Mouse (Mus musculus) hindbrain, embryonic 12.5 days (tissue): ENCODE measurements at regions not wholly inside any gene's neighbourhood (a gene's known extent, or its start where the extent isn't known, plus 50 kb on each side); places are given as distances from the start of the nearest gene placed in this dataset.

Experiments
- ATAC-seq: fragments of 200-750 bp; cut with Nextera tagmentation; 2 replicates; pipeline ENCODE4 v1.8.0; 2017; ENCODE audit warnings: moderate TSS enrichment; ENCODE audit not compliant: low FRiP score
- H3K27ac ChIP-seq: fragments of 300-500 bp; sonication (generic); 2 replicates; pipeline ENCODE4 v1.5.1; 2016; ENCODE audit warnings: mild to moderate bottlenecking
- H3K27me3 ChIP-seq: fragments of 300-500 bp; sonication (generic); 2 replicates; pipeline ENCODE4 v1.6.1; 2016; ENCODE audit warnings: mild to moderate bottlenecking
- H3K36me3 ChIP-seq: fragments of 300-500 bp; sonication (generic); 2 replicates; pipeline ENCODE4 v1.6.1; 2016; ENCODE audit warnings: mild to moderate bottlenecking
- H3K4me1 ChIP-seq: fragments of 300-500 bp; sonication (generic); 2 replicates; pipeline ENCODE4 v1.6.1; 2016
- H3K4me2 ChIP-seq: fragments of 300-500 bp; sonication (generic); replicated peaks from 2 replicates; pipeline ENCODE4 v1.6.1; 2016; ENCODE audit warnings: mild to moderate bottlenecking
- H3K4me3 ChIP-seq: fragments of 300-500 bp; sonication (generic); 2 replicates; pipeline ENCODE4 v1.5.1; 2016; ENCODE audit warnings: mild to moderate bottlenecking
- H3K9ac ChIP-seq: fragments of 300-500 bp; sonication (generic); 2 replicates; pipeline ENCODE4 v1.6.1; 2016; ENCODE audit warnings: mild to moderate bottlenecking, moderate library complexity
- H3K9me3 ChIP-seq: fragments of 300-500 bp; sonication (generic); replicated peaks from 2 replicates; pipeline ENCODE4 v1.6.1; 2016; ENCODE audit warnings: mild to moderate bottlenecking
- WGBS: fragments of 180-500 bp; shearing (Covaris S2); methylation state at CpG from one replicate; pipeline ENCODE4 v1.1.7; 2016; 5-methylcytosine and 5-hydroxymethylcytosine counted together

- no peaks in the 10 kb centered on the region for H3K27me3 ChIP-seq
- no peak overlapping the region for H3K4me3 ChIP-seq
- H3K9ac ChIP-seq: no peak overlapping the region
- WGBS: 85% methylated on average over 2 of the region's 2 CpGs
- H3K27ac ChIP-seq: no peak overlapping the region
- no peak overlapping the region for H3K4me2 ChIP-seq
- no peaks in the 10 kb centered on the region for H3K9me3 ChIP-seq
- no peaks in the 10 kb centered on the region for H3K4me1 ChIP-seq
- ATAC-seq: no peak
- H3K36me3 ChIP-seq: no peaks in the 10 kb centered on the region
Measured at GRCm38 (mm10) chr1:125234747-125235146, 200.8 kb downstream of the Actr3 start.

GRCm38 (mm10) chr1:125223370-125223769, 212.2 kb downstream of the Actr3 start:
- Histone ChIP-seq H3K36me3 (no peaks in the 10 kb centered on the region), H3K4me3 (no peak overlapping the region), H3K4me2 (no peak overlapping the region), H3K9ac (no peak overlapping the region), H3K27ac (no peak overlapping the region), H3K4me1 (no peaks in the 10 kb centered on the region), H3K27me3 (no peaks in the 10 kb centered on the region), H3K9me3 (0 out of 2 replicates have a peak, but pooled peaks cover 12% of the 10 kb centered on the region)
- ATAC-seq: no peak
- whole genome bisulfite sequencing: 88% methylated on average over 10 of the region's 10 CpGs

GRCm38 (mm10) chr1:125216192-125216591, 219.3 kb downstream of the Actr3 start:
- Histone ChIP-seq H3K4me2 (no peak overlapping the region), H3K27ac (no peak overlapping the region), H3K4me3 (no peak overlapping the region), H3K9ac (no peak overlapping the region), H3K36me3 (no peaks in the 10 kb centered on the region), H3K27me3 (no peaks in the 10 kb centered on the region), H3K9me3 (0 out of 2 replicates have a peak, but pooled peaks cover 5% of the 10 kb centered on the region), H3K4me1 (no peaks in the 10 kb centered on the region)
- ATAC-seq: peak; percentile 68; the same call in 1 of the 2 replicates
- WGBS: 67% methylated on average over 6 of the region's 6 CpGs

GRCm38 (mm10) chr1:125187091-125187490, 248.4 kb downstream of the Actr3 start:
- H3K4me2 ChIP-seq: no peak overlapping the region
- no peaks in the 10 kb centered on the region for H3K4me1 ChIP-seq
- no peaks in the 10 kb centered on the region for H3K27me3 ChIP-seq
- no peaks in the 10 kb centered on the region for H3K36me3 ChIP-seq
- whole genome bisulfite sequencing: 88% methylated on average over 1 of the region's 1 CpGs
- no peak overlapping the region for H3K9ac ChIP-seq
- no peaks in the 10 kb centered on the region for H3K9me3 ChIP-seq
- no peak overlapping the region for H3K27ac ChIP-seq
- no peak overlapping the region for H3K4me3 ChIP-seq
- ATAC-seq: no peak

- no peaks in the 10 kb centered on the region for H3K27me3 ChIP-seq
- no peaks in the 10 kb centered on the region for H3K36me3 ChIP-seq
- no peak overlapping the region for H3K4me3 ChIP-seq
- no peaks in the 10 kb centered on the region for H3K4me1 ChIP-seq
- WGBS: 93% methylated on average over 15 of the region's 15 CpGs
- no peak for ATAC-seq
- no peak overlapping the region for H3K9ac ChIP-seq
- H3K4me2 ChIP-seq: no peak overlapping the region
- H3K27ac ChIP-seq: no peak overlapping the region
- H3K9me3 ChIP-seq: no peaks in the 10 kb centered on the region
Measured at GRCm38 (mm10) chr1:125176124-125176937, 259.2 kb downstream of the Actr3 start.

GRCm38 (mm10) chr1:125174725-125175124, 260.8 kb downstream of the Actr3 start:
- Histone ChIP-seq H3K9ac (no peak overlapping the region), H3K4me3 (no peak overlapping the region), H3K4me1 (no peaks in the 10 kb centered on the region), H3K27me3 (no peaks in the 10 kb centered on the region), H3K36me3 (no peaks in the 10 kb centered on the region), H3K9me3 (no peaks in the 10 kb centered on the region), H3K4me2 (no peak overlapping the region), H3K27ac (no peak overlapping the region)
- ATAC-seq: no peak
- 92% methylated on average over 13 of the region's 13 CpGs for WGBS

GRCm38 (mm10) chr1:125172474-125172873, 263.1 kb downstream of the Actr3 start:
- no peak overlapping the region for H3K4me3 ChIP-seq
- WGBS: 44% methylated on average over 1 of the region's 1 CpGs
- H3K9me3 ChIP-seq: no peaks in the 10 kb centered on the region
- H3K4me2 ChIP-seq: no peak overlapping the region
- H3K4me1 ChIP-seq: no peaks in the 10 kb centered on the region
- no peaks in the 10 kb centered on the region for H3K36me3 ChIP-seq
- no peak overlapping the region for H3K9ac ChIP-seq
- H3K27ac ChIP-seq: no peak overlapping the region
- no peak for ATAC-seq
- no peaks in the 10 kb centered on the region for H3K27me3 ChIP-seq

GRCm38 (mm10) chr1:125165226-125165625, 270.3 kb downstream of the Actr3 start:
- no peak for ATAC-seq
- Histone ChIP-seq H3K4me1 (no peaks in the 10 kb centered on the region), H3K9me3 (no peaks in the 10 kb centered on the region), H3K4me3 (no peak overlapping the region), H3K9ac (no peak overlapping the region), H3K4me2 (no peak overlapping the region), H3K27ac (no peak overlapping the region), H3K36me3 (no peaks in the 10 kb centered on the region), H3K27me3 (no peaks in the 10 kb centered on the region)
- WGBS: 85% methylated on average over 1 of the region's 1 CpGs

- no peak overlapping the region for H3K27ac ChIP-seq
- no peaks in the 10 kb centered on the region for H3K36me3 ChIP-seq
- WGBS: 81% methylated on average over 4 of the region's 4 CpGs
- no peak overlapping the region for H3K9ac ChIP-seq
- no peak for ATAC-seq
- H3K9me3 ChIP-seq: no peaks in the 10 kb centered on the region
- no peaks in the 10 kb centered on the region for H3K4me1 ChIP-seq
- no peaks in the 10 kb centered on the region for H3K27me3 ChIP-seq
- no peak overlapping the region for H3K4me3 ChIP-seq
- no peak overlapping the region for H3K4me2 ChIP-seq
Measured at GRCm38 (mm10) chr1:125158481-125158880, 277.0 kb downstream of the Actr3 start.

GRCm38 (mm10) chr1:125156093-125156492, 279.4 kb downstream of the Actr3 start:
- H3K4me3 ChIP-seq: no peak overlapping the region
- no peak overlapping the region for H3K4me2 ChIP-seq
- H3K27me3 ChIP-seq: no peaks in the 10 kb centered on the region
- ATAC-seq: no peak
- H3K36me3 ChIP-seq: no peaks in the 10 kb centered on the region
- WGBS: 88% methylated on average over 2 of the region's 2 CpGs
- no peaks in the 10 kb centered on the region for H3K9me3 ChIP-seq
- H3K9ac ChIP-seq: no peak overlapping the region
- H3K27ac ChIP-seq: no peak overlapping the region
- no peaks in the 10 kb centered on the region for H3K4me1 ChIP-seq

- Histone ChIP-seq H3K9ac (no peak overlapping the region), H3K4me3 (no peak overlapping the region), H3K27me3 (no peaks in the 10 kb centered on the region), H3K36me3 (no peaks in the 10 kb centered on the region), H3K9me3 (no peaks in the 10 kb centered on the region), H3K4me1 (no peaks in the 10 kb centered on the region), H3K4me2 (no peak overlapping the region), H3K27ac (no peak overlapping the region)
- no peak for ATAC-seq
Measured at GRCm38 (mm10) chr1:125149817-125150216, 285.7 kb downstream of the Actr3 start.

- H3K36me3 ChIP-seq: no peaks in the 10 kb centered on the region
- H3K4me3 ChIP-seq: no peak overlapping the region
- no peak overlapping the region for H3K9ac ChIP-seq
- WGBS: 64% methylated on average over 3 of the region's 3 CpGs
- no peaks in the 10 kb centered on the region for H3K4me1 ChIP-seq
- no peak for ATAC-seq
- H3K27me3 ChIP-seq: no peaks in the 10 kb centered on the region
- H3K27ac ChIP-seq: no peak overlapping the region
- H3K4me2 ChIP-seq: no peak overlapping the region
- H3K9me3 ChIP-seq: no peaks in the 10 kb centered on the region
Measured at GRCm38 (mm10) chr1:125123861-125124260, 311.7 kb downstream of the Actr3 start.

- no peak overlapping the region for H3K4me3 ChIP-seq
- H3K36me3 ChIP-seq: no peaks in the 10 kb centered on the region
- no peak overlapping the region for H3K27ac ChIP-seq
- H3K27me3 ChIP-seq: no peaks in the 10 kb centered on the region
- no peak overlapping the region for H3K4me2 ChIP-seq
- no peak overlapping the region for H3K9ac ChIP-seq
- no peaks in the 10 kb centered on the region for H3K9me3 ChIP-seq
- 86% methylated on average over 2 of the region's 2 CpGs for WGBS
- H3K4me1 ChIP-seq: no peaks in the 10 kb centered on the region
- no peak for ATAC-seq
Measured at GRCm38 (mm10) chr1:125100596-125100995, 334.9 kb downstream of the Actr3 start.
